In genomic region chr3:9605784-9606706, GRCm38 (mm10) we compare ENCODE assay signal across 10 mouse cellular contexts. TPM values are rescaled to one million over a fixed set of nuclear protein-coding genes. Genes with fewer than 3 reads are reported as not detected.
DNase-seq lines count a peak whose midpoint lies in the region; ATAC-seq lines count a peak whose summit lies in the region.
"Had no signal": no experiment of that assay in that cellular context is flagged by ENCODE, and none has a peak within 500 bp of the region (broad histone marks: within the 10 kb centered on the region; RNA-seq: fewer than 3 reads in every experiment).

No protein-coding gene starts in this region.

- no peaks in the 10 kb centered on the region for H3K9me3 ChIP-seq in heart, embryonic 12.5 days (replicated peaks)
- no peaks in the 10 kb centered on the region for H3K9me3 ChIP-seq in hindbrain, embryonic 15.5 days
- no peaks in the 10 kb centered on the region for H3K9me3 ChIP-seq in midbrain, embryonic 10.5 days (replicated peaks)

- no peaks in the 10 kb centered on the region for H3K36me3 ChIP-seq in heart, embryonic 12.5 days
- H3K36me3 ChIP-seq in hindbrain, embryonic 15.5 days, result no peaks in the 10 kb centered on the region
- no peaks in the 10 kb centered on the region for H3K36me3 ChIP-seq in midbrain, embryonic 10.5 days

- H3K9ac ChIP-seq in heart, embryonic 12.5 days, result no peak overlapping the region; the same call in 1 of the 2 replicates
- H3K9ac ChIP-seq in hindbrain, embryonic 15.5 days, result no peak overlapping the region

- no peak overlapping the region for H3K4me3 ChIP-seq in heart, embryonic 12.5 days
- H3K4me3 ChIP-seq in hindbrain, embryonic 15.5 days, result no peak overlapping the region
- H3K4me3 ChIP-seq in midbrain, embryonic 10.5 days, result peak overlapping the region; percentile 12; the same call in 1 of the 2 replicates

- no peak overlapping the region for H3K4me2 ChIP-seq in heart, embryonic 12.5 days
- peak overlapping the region; percentile 23; the same call in 1 of the 2 replicates for H3K4me2 ChIP-seq in hindbrain, embryonic 15.5 days

- no peak for ATAC-seq in heart, embryonic 12.5 days (ENCODE audit: insufficient number of reproducible peaks, low FRiP score)
- no peak for ATAC-seq in hindbrain, embryonic 15.5 days (ENCODE audit: low FRiP score, low read depth)

- DNase-seq in heart, adult 11 months, result peak; percentile 94
- DNase-seq in MN1 (ENCODE audit: low spot score), result peak; percentile 7
- DNase-seq in midbrain, embryonic 10.5 days (ENCODE audit: low spot score), result no peak
- DNase-seq in cerebellum, adult 8-10 months, result no peak
- no peak for DNase-seq in cerebellum, postnatal 10 days
- no peak for DNase-seq in urinary bladder, postnatal 25 days (ENCODE audit: low spot score)
- DNase-seq: cerebellum, adult 9-10 months; lung, adult 2 months had no signal

- WGBS in heart, embryonic 12.5 days, result 51% methylated on average over 11 of the region's 11 CpGs
- WGBS in hindbrain, embryonic 15.5 days, result 30% methylated on average over 11 of the region's 11 CpGs
- 19% methylated on average over 11 of the region's 11 CpGs for WGBS in midbrain, embryonic 10.5 days

- peaks cover 36% of the 10 kb centered on the region for H3K4me1 ChIP-seq in heart, embryonic 12.5 days (replicated peaks)
- H3K4me1 ChIP-seq in hindbrain, embryonic 15.5 days (replicated peaks), result peaks cover 33% of the 10 kb centered on the region
- peaks cover 45% of the 10 kb centered on the region for H3K4me1 ChIP-seq in midbrain, embryonic 10.5 days

- H3K27me3 ChIP-seq in heart, embryonic 12.5 days (replicated peaks), result no peaks in the 10 kb centered on the region
- H3K27me3 ChIP-seq in hindbrain, embryonic 15.5 days, result no peaks in the 10 kb centered on the region
- H3K27me3 ChIP-seq in midbrain, embryonic 10.5 days (ENCODE audit: low read depth, poor library complexity, severe bottlenecking), result no peaks in the 10 kb centered on the region

- H3K27ac ChIP-seq in heart, embryonic 12.5 days (ENCODE audit: poor library complexity, severe bottlenecking), result no peak overlapping the region
- H3K27ac ChIP-seq in hindbrain, embryonic 15.5 days (replicated peaks), result no peak overlapping the region
- no peak overlapping the region for H3K27ac ChIP-seq in midbrain, embryonic 10.5 days (replicated peaks)

RNA-seq across cellular contexts. Expression of gene Zfp704, which starts 3.8 kb away (rescaled TPM):
- 7.2 and 9.5 TPM in 2 replicates for polyA plus RNA-seq in heart, embryonic 12.5 days (2016; fragmentation: Nextera tagmentation; extraction: Ambion mirVana)
- polyA plus RNA-seq in hindbrain, embryonic 15.5 days (2015; fragmentation: Nextera tagmentation; extraction: Ambion mirVana), result 11.4 and 12.9 TPM in 2 replicates
- polyA plus RNA-seq in midbrain, embryonic 10.5 days (2016; fragmentation: Nextera tagmentation; extraction: Ambion mirVana), result 5.0 and 5.2 TPM in 2 replicates

Comparison
In these comparisons a context has a peak if more than half of its experiments do, and no peak if none do; other contexts are left out.
1. DNase-seq: peak in heart, adult 11 months (single experiment) and MN1 (single experiment); none in midbrain, embryonic 10.5 days (single experiment), cerebellum, adult 8-10 months (single experiment), cerebellum, postnatal 10 days (0 of 2) and urinary bladder, postnatal 25 days (single experiment).